Mouse (Mus musculus) liver, adult (tissue): ENCODE measurements at regions not wholly inside any gene's neighbourhood (a gene's known extent, or its start where the extent isn't known, plus 50 kb on each side); places are given as distances from the start of the nearest gene placed in this dataset.

Source experiments
- GATA4 ChIP-seq: IDR thresholded peaks from 2 replicates; pipeline ENCODE4 v1.6.1; 2014; ENCODE audit warnings: mild to moderate bottlenecking, low read length; ENCODE audit not compliant: insufficient replicate concordance

GRCm38 (mm10) chr14:120102010-120102748 is 59.9 kb upstream of the Oxgr1 start:
- no peak for TF ChIP-seq GATA4

- TF ChIP-seq GATA4 = no peak
Measured at GRCm38 (mm10) chr14:120102749-120103142, 60.5 kb upstream of the Oxgr1 start.

GRCm38 (mm10) chr14:120109846-120110245 is 67.6 kb upstream of the Oxgr1 start:
- no peak for TF ChIP-seq GATA4

GRCm38 (mm10) chr14:120113316-120113715 is 71.1 kb upstream of the Oxgr1 start:
- TF ChIP-seq GATA4 = no peak

- no peak for TF ChIP-seq GATA4
Measured at GRCm38 (mm10) chr14:120118582-120118981, 76.3 kb upstream of the Oxgr1 start.

- no peak for TF ChIP-seq GATA4
Measured at GRCm38 (mm10) chr14:120119094-120119501, 76.9 kb upstream of the Oxgr1 start.

GRCm38 (mm10) chr14:120119506-120119905 is 77.3 kb upstream of the Oxgr1 start:
- no peak for TF ChIP-seq GATA4

- no peak for TF ChIP-seq GATA4
Measured at GRCm38 (mm10) chr14:120120261-120120660, 78.0 kb upstream of the Oxgr1 start.

- TF ChIP-seq GATA4 = no peak
Measured at GRCm38 (mm10) chr14:120125315-120125714, 83.1 kb upstream of the Oxgr1 start.

GRCm38 (mm10) chr14:120127481-120127880 is 85.2 kb upstream of the Oxgr1 start:
- TF ChIP-seq GATA4 = no peak

- no peak for TF ChIP-seq GATA4
Measured at GRCm38 (mm10) chr14:120134346-120135008, 92.2 kb upstream of the Oxgr1 start.

GRCm38 (mm10) chr14:120135198-120135597 is 93.0 kb upstream of the Oxgr1 start:
- no peak for TF ChIP-seq GATA4

- no peak for TF ChIP-seq GATA4
Measured at GRCm38 (mm10) chr14:120136736-120137135, 94.5 kb upstream of the Oxgr1 start.

- peak; percentile 64; the same call in 1 of the 2 replicates for TF ChIP-seq GATA4
Measured at GRCm38 (mm10) chr14:120137680-120138136, 95.5 kb upstream of the Oxgr1 start.

GRCm38 (mm10) chr14:120138546-120138945 is 96.3 kb upstream of the Oxgr1 start:
- TF ChIP-seq GATA4 = no peak

- TF ChIP-seq GATA4 = no peak
Measured at GRCm38 (mm10) chr14:120139256-120139655, 97.0 kb upstream of the Oxgr1 start.
